Mouse (Mus musculus): Measurements from ENCODE around the gene Mrpl19. TPM values are rescaled to one million over a fixed set of nuclear protein-coding genes. Genes with fewer than 3 reads are reported as not detected.

Mrpl19 gene
- polyA plus RNA-seq, 2 experiments from 2014 or later: 68.0 to 72.1 TPM

DNA sequence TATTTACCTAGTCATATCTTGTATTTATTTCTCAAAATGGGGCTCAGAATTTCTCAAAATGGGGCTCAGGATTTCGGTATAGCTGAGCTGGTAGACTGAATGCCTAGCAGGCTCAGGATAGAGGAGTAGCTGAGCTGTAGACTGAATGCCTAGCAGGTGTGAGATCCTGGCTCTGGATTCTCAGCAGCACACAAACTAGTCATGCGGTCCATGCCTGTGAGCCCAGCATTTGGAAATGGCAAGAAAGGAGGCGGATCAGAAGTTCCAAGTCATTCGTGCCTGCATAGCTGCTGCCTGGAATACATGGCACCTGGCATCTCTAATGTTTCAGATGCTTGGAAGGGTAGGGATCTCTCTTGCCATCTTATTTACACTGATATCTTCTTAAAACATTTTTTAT is 36.4 kb downstream of the Mrpl19 start:
- ATAC-seq: no peak

DNA sequence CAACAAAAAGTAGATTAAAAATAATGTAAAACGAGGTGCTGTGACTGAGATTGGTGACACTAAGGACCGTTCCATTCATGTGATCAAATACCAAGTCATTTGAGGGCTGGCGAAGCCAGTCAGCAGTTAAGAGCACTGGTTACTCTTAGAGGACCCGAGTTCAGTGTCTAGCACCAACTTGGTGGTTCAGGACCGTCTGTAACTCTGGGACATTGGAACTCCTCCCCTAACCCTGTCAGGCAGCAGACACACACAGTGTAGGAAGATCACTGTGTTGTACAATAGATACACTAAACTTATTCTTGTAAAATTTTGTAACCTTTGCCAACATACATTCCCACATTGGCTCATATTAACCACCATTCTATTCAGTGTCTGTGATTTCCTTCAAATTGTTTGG is 41.5 kb downstream of the Mrpl19 start:
- ATAC-seq: no peak

DNA sequence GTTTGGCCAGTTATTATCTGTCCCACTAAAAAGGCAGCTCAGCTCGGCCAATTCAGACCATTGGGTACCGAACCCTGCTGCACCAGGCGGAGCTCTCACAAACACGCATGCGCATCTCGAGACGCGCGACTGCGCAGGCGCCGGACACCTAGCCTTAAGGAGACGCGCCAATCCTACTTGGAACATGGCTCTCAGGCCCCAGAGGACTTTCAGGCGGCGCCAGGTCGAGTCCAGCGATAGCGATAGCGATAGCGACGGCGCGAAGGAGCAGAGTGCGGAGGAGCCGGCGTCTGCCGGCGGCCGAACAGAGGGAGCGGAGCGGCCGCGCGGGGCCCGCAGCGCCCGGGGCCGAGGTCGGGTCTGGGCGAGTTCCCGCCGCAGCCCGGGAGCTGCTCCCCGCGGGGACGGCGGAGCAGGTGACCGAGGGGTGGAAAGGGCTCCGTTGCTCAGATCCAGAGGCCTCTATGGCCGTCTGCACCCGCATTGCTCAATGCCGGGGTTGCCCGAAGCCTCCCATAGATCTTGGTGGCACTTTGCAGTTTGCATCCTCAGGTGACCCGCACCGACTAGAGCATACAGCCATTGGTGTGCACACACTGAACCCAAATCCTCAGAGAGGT is 42.1 kb downstream of the Mrpl19 start, which contains the start of gene Gcfc2:
TSS of gene Gcfc2 (plus strand) at position 147 of the 620 bp plus-strand sequence.
- peak; percentile 93 for ATAC-seq

DNA sequence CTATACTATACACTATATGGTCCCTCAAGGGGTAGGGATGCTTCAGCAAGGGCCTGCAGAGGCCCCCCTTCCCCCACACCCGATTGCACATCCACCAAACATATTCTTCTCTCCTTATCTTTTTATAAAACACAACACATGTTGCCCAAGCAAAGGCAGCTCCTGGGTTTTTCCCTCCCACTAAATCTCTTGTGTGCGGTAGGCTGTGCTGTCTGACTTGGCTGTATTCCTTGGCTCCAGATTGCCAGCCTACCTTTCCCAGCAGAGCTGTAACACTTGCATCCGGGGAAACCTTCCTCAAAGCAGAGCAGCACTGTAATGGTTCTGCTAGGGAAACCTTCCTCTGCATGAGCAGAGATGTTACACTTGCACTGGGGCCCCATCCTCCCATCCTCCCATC is 53.6 kb downstream of the Mrpl19 start:
- ATAC-seq: no peak

DNA sequence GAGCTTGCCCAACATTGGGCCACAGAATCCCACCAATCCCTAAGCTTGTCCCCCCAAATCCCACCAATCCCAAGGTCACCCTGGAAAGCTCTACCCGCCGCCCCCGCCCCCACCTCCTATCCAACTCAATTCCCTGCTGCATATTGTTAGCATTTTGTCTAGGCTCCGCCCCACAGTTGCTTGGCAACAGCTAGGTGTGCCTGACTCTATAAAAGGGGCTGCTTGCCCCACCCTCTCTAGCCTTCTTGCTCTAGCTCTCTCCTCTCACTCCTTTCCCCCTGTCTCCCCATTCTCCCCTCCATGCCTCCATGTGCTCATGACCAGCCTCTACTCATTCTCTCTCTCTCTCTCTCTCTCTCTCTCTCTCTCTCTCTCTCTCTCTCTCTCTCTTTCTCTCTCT is 54.0 kb downstream of the Mrpl19 start:
- ATAC-seq: no peak

DNA sequence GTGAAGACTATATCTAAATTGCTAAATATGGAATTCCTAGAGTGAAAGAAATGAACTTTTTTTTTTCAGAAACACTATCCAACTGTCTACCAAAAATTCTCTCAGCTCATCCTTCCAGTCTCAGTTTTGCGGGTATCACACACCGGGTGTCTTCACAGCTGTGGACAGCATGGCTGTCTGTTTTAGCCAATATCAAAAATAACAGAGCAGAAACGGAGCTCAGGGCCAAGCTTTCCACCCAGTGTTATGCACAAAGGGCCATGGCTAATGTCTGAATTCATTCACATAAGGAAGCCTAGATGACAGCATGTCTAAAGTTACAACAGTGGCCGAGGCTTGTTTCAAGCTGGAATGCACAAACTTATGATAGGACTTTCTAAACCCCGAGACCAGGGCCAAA is 54.5 kb downstream of the Mrpl19 start:
- no peak for ATAC-seq

DNA sequence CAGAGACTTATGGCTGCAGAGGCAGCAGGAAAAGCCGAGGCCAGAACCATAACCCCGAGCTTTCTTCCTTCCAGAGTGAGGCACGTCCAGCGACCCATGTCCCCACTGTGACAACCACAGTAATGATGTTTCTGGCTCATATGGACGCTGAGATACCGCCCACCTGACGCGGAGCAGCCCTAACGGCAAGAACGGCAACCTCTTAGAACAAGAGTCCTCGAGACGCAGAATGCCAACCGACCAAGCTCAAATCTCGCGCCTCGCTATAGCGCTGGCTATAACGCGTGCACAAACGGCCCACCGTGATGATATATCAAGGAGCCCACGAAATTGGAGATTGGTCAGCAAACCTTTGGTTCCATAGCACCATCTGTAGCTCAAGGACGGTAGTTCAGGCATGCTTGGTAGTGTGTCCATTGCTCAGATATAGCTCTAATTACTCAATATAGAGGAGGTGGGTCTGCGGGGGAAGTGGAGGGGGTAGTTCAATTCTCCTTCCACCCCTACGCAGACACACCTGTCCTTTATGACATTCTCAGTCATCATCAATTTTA is 55.4 kb downstream of the Mrpl19 start:
- ATAC-seq: no peak

Other genes starting within 250 kb of the Mrpl19 start
- gene Gcfc2, start 42.3 kb downstream of the Mrpl19 start, polyA plus RNA-seq (2017; shearing (Covaris generic)): 1 to 10 TPM; 3.6 to 6.6 TPM
- gene Eva1a, start 75.1 kb upstream of the Mrpl19 start, polyA plus RNA-seq (2017; shearing (Covaris generic)): not detected